Mouse (Mus musculus): Measurements from ENCODE around the gene Gm20425. TPM values are rescaled to one million over a fixed set of nuclear protein-coding genes. Genes with fewer than 3 reads are reported as not detected.

Gm20425 gene
- polyA plus RNA-seq, 1 experiment from 2014 or later, result 1.6 TPM

DNA sequence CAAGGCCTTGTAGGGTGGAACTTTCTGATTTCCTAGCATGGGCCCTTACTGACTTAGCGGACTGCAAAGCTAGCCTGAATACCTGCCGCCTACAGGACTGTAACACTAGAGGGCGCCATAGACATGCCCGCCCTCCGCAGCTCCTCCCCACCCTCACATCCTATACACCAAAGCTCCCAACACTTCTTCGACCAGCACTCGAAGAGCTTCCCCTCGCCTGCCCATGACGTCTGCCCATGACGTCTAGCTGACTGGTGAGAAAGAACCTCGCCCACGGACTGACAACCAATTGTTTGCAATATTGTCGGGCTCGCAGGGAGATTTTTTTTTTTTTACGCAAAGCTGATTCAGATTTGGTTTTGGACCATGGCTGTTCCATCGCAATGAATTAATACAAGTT is 22.3 kb downstream of the Gm20425 start:
- Histone ChIP-seq H3K4me3 (ENCODE audit: low read depth, low read length) (no peak overlapping the region), H3K27ac (ENCODE audit: low read depth, low read length) (no peak overlapping the region)

DNA sequence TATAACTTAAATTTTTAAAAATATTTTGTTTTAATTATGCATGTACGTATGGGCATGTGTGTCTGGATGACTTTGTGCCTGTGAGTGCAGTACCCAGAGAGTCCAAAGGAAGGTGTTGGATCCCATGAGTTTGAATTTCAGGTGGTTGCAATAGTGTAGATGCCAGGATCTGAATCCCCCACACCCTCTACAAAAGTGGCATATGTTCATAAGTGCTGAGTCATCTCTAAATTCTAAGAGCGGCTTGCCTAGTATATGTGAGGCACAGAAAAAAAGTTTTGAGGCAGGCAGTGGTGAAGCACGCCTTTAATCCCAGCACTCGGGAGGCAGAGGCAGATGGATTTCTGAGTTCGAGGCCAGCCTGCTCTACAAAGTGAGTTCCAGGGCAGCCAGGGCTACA is 24.3 kb downstream of the Gm20425 start:
- no peak overlapping the region for H3K4me3 ChIP-seq (ENCODE audit: low read depth, low read length)
- 90% methylated on average over 5 of the region's 5 CpGs for WGBS

More for the DNA sequence above, 22.3 kb downstream of the Gm20425 start:
- Histone ChIP-seq H3K9me3 (ENCODE audit: control insufficient read depth, low read length) (no peaks in the 10 kb centered on the region), H3K4me2 (replicated peaks; ENCODE audit: low read depth, low read length) (no peak overlapping the region; the same call in 1 of the 2 replicates), H3K9ac (ENCODE audit: low read depth, low read length) (no peak overlapping the region), H3K36me3 (ENCODE audit: control insufficient read depth, insufficient read depth, low read length) (no peaks in the 10 kb centered on the region), H3K27me3 (ENCODE audit: control insufficient read depth, insufficient read depth, low read length) (no peaks in the 10 kb centered on the region), H3K4me1 (replicated peaks; ENCODE audit: control insufficient read depth, insufficient read depth, low read length) (no peaks in the 10 kb centered on the region)
- ATAC-seq (ENCODE audit: low FRiP score) (peak; percentile 75), DNase-seq (ENCODE audit: low spot score) (peak; percentile 87)
- WGBS, result 9% methylated on average over 16 of the region's 16 CpGs

DNA sequence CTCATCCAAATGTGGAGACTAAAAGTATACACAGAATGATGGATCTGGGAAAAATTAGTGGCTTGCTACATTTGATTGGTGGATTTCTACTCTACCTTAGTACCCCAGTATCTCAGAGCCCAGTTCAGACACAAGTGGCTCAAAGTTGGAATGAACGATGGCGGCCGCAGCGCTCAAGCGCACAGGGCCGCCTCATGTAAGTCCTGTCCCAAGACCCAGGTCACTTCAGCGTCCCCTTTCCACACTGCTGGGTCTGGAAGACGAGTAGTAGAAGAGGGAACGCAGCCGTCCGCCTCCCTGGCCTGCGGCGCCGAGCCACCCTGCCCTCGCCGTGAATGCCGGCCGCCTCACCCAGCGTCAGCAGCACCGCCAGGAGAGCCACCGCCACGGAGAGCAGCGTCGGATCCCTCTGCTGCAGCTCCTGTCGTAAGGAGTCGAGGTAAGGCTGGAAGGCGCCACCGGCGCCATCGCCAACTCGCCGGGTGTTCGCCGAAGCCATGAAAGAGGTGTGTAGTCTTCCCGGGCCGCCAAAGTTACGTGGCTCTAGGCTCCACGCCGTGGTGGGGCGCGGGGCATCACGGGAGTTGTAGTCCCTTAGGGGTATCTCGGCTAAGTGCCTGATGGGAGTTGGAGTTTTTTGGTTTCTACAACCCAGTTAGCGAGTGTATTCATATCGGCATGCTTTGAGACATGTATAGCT is 28.4 kb downstream of the Gm20425 start, which contains the start of gene Srprb:
Gene Srprb (minus strand): TSS at position 577 of the 700 bp plus-strand sequence.
- H3K4me1 ChIP-seq (replicated peaks; ENCODE audit: control insufficient read depth, insufficient read depth, low read length), result no peaks in the 10 kb centered on the region
- H3K27me3 ChIP-seq (ENCODE audit: control insufficient read depth, insufficient read depth, low read length), result no peaks in the 10 kb centered on the region
- H3K9me3 ChIP-seq (ENCODE audit: control insufficient read depth, low read length), result no peaks in the 10 kb centered on the region
- H3K36me3 ChIP-seq (ENCODE audit: control insufficient read depth, insufficient read depth, low read length), result no peaks in the 10 kb centered on the region
- DNase-seq (ENCODE audit: low spot score) (peak; percentile 96), ATAC-seq (ENCODE audit: low FRiP score) (peak; percentile 97)
- H3K4me3 ChIP-seq (ENCODE audit: low read depth, low read length), result peak within 1 kb of the TSS; percentile 71
- WGBS, result under 1% methylated on average over 45 of the region's 45 CpGs
- H3K9ac ChIP-seq (ENCODE audit: low read depth, low read length), result peak within 1 kb of the TSS; percentile 83
- peak within 1 kb of the TSS; percentile 55 for H3K4me2 ChIP-seq (replicated peaks; ENCODE audit: low read depth, low read length)
- H3K27ac ChIP-seq (ENCODE audit: low read depth, low read length), result peak within 1 kb of the TSS; percentile 65; the same call in 1 of the 2 replicates

More for the DNA sequence above, 24.3 kb downstream of the Gm20425 start:
- Histone ChIP-seq H3K4me1 (replicated peaks; ENCODE audit: control insufficient read depth, insufficient read depth, low read length) (no peaks in the 10 kb centered on the region), H3K9ac (ENCODE audit: low read depth, low read length) (no peak overlapping the region), H3K27ac (ENCODE audit: low read depth, low read length) (no peak overlapping the region), H3K9me3 (ENCODE audit: control insufficient read depth, low read length) (no peaks in the 10 kb centered on the region), H3K27me3 (ENCODE audit: control insufficient read depth, insufficient read depth, low read length) (no peaks in the 10 kb centered on the region), H3K4me2 (replicated peaks; ENCODE audit: low read depth, low read length) (no peak overlapping the region), H3K36me3 (ENCODE audit: control insufficient read depth, insufficient read depth, low read length) (no peaks in the 10 kb centered on the region)
- ATAC-seq (ENCODE audit: low FRiP score) (no peak), DNase-seq (ENCODE audit: low spot score) (no peak)

DNA sequence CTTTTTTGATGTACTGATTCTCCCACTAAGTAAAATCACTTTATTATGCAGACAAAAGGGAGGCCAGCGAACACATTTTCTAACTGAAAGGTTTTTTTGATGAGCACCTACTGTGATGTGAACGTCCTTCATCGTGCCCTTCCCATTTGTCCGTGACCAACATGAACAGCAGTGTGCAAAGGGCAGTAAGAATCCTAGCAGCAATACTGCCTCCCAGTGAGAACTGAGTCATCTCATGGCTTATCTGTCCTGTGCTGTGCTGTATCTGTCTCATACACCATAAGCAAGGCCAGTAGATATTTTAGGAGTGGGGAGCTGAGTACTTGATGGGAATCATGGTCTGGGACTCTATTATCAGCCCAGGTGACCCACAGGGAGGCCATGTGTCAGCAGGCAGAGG is 41.7 kb downstream of the Gm20425 start:
- DNase-seq (ENCODE audit: low spot score) (no peak), ATAC-seq (ENCODE audit: low FRiP score) (no peak)
- H3K4me3 ChIP-seq (ENCODE audit: low read depth, low read length), result no peak overlapping the region
- no peaks in the 10 kb centered on the region for H3K9me3 ChIP-seq (ENCODE audit: control insufficient read depth, low read length)
- no peaks in the 10 kb centered on the region for H3K4me1 ChIP-seq (replicated peaks; ENCODE audit: control insufficient read depth, insufficient read depth, low read length)
- no peak overlapping the region for H3K9ac ChIP-seq (ENCODE audit: low read depth, low read length)
- H3K4me2 ChIP-seq (replicated peaks; ENCODE audit: low read depth, low read length), result no peak overlapping the region
- WGBS, result 84% methylated on average over 4 of the region's 4 CpGs
- 0 out of 2 replicates have a peak, but pooled peaks cover 2% of the 10 kb centered on the region for H3K36me3 ChIP-seq (ENCODE audit: control insufficient read depth, insufficient read depth, low read length)
- no peaks in the 10 kb centered on the region for H3K27me3 ChIP-seq (ENCODE audit: control insufficient read depth, insufficient read depth, low read length)
- no peak overlapping the region for H3K27ac ChIP-seq (ENCODE audit: low read depth, low read length)

DNA sequence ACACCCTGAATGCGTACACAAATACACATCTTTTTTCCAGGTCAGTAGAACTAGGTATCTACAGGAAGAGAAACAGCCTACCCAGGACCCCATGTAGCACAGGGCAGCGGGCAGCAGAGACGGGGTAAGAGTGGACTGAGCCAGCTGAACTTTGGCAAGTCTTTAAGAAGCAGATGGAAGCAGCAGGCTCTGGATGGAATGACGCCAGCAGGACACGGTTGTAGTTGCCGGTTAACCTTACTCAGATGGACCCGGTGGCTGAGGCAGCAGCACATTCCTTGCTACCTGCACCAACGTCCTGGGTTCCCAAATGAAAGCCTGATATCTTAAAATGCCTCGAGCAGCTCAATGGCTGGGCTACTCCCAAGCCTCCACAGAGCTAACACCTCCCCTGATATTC is 43.4 kb downstream of the Gm20425 start:
- 81% methylated on average over 9 of the region's 9 CpGs for WGBS
- ATAC-seq (ENCODE audit: low FRiP score) (no peak), DNase-seq (ENCODE audit: low spot score) (no peak)
- Histone ChIP-seq H3K4me3 (ENCODE audit: low read depth, low read length) (no peak overlapping the region), H3K9me3 (ENCODE audit: control insufficient read depth, low read length) (no peaks in the 10 kb centered on the region), H3K4me2 (replicated peaks; ENCODE audit: low read depth, low read length) (no peak overlapping the region), H3K27me3 (ENCODE audit: control insufficient read depth, insufficient read depth, low read length) (no peaks in the 10 kb centered on the region), H3K4me1 (replicated peaks; ENCODE audit: control insufficient read depth, insufficient read depth, low read length) (no peaks in the 10 kb centered on the region), H3K36me3 (ENCODE audit: control insufficient read depth, insufficient read depth, low read length) (0 out of 2 replicates have a peak, but pooled peaks cover 2% of the 10 kb centered on the region), H3K27ac (ENCODE audit: low read depth, low read length) (no peak overlapping the region), H3K9ac (ENCODE audit: low read depth, low read length) (no peak overlapping the region)

DNA sequence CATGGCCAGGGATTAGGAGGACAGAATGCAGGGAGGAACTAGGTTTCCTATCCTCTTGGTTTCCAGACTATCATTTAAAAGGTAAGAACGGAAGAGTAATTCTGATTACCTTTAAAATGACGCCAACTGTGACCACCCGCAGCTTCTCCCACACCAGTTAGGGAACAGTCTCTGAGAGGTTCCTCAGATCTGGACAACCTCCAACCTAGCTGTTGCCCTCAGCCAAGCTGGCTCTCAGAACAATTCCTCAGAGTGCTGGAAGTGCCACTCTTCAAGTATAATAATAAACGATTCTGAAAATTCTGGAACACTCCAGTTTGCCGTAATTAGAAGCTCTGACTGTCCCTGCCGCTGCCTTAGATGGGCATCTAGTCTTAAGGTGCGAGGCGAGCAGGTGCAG is 44.2 kb downstream of the Gm20425 start:
- ATAC-seq (ENCODE audit: low FRiP score) (no peak), DNase-seq (ENCODE audit: low spot score) (no peak)
- no peak overlapping the region for H3K27ac ChIP-seq (ENCODE audit: low read depth, low read length)
- 0 out of 2 replicates have a peak, but pooled peaks cover 2% of the 10 kb centered on the region for H3K36me3 ChIP-seq (ENCODE audit: control insufficient read depth, insufficient read depth, low read length)
- H3K4me3 ChIP-seq (ENCODE audit: low read depth, low read length), result no peak overlapping the region
- no peaks in the 10 kb centered on the region for H3K9me3 ChIP-seq (ENCODE audit: control insufficient read depth, low read length)
- no peaks in the 10 kb centered on the region for H3K27me3 ChIP-seq (ENCODE audit: control insufficient read depth, insufficient read depth, low read length)
- no peaks in the 10 kb centered on the region for H3K4me1 ChIP-seq (replicated peaks; ENCODE audit: control insufficient read depth, insufficient read depth, low read length)
- no peak overlapping the region for H3K9ac ChIP-seq (ENCODE audit: low read depth, low read length)
- WGBS, result 95% methylated on average over 8 of the region's 8 CpGs
- H3K4me2 ChIP-seq (replicated peaks; ENCODE audit: low read depth, low read length), result no peak overlapping the region

DNA sequence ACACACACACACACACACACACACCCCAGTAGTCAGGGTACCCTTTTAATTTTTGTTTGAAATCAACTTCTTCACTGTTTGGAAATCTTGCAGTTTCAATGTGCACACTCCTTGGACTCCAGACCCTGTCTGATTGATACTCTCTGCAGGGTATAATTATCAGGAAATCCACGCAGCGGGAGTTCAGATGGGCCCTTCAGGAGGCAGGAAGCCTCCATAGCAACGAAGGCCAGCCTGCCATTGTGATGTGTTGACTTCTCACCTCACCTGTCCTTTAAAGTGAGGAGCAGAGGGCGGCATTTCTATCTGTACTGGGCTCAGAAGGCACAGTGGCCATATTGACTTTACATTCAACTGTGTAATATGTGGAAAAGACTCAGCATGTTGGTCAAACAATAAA is 45.3 kb downstream of the Gm20425 start:
- Histone ChIP-seq H3K36me3 (ENCODE audit: control insufficient read depth, insufficient read depth, low read length) (no peaks in the 10 kb centered on the region), H3K27me3 (ENCODE audit: control insufficient read depth, insufficient read depth, low read length) (no peaks in the 10 kb centered on the region), H3K27ac (ENCODE audit: low read depth, low read length) (no peak overlapping the region), H3K4me2 (replicated peaks; ENCODE audit: low read depth, low read length) (no peak overlapping the region), H3K4me1 (replicated peaks; ENCODE audit: control insufficient read depth, insufficient read depth, low read length) (no peaks in the 10 kb centered on the region), H3K9me3 (ENCODE audit: control insufficient read depth, low read length) (no peaks in the 10 kb centered on the region), H3K9ac (ENCODE audit: low read depth, low read length) (no peak overlapping the region), H3K4me3 (ENCODE audit: low read depth, low read length) (no peak overlapping the region)
- 61% methylated on average over 4 of the region's 4 CpGs for WGBS
- DNase-seq (ENCODE audit: low spot score), result no peak
- ATAC-seq (ENCODE audit: low FRiP score), result no peak

DNA sequence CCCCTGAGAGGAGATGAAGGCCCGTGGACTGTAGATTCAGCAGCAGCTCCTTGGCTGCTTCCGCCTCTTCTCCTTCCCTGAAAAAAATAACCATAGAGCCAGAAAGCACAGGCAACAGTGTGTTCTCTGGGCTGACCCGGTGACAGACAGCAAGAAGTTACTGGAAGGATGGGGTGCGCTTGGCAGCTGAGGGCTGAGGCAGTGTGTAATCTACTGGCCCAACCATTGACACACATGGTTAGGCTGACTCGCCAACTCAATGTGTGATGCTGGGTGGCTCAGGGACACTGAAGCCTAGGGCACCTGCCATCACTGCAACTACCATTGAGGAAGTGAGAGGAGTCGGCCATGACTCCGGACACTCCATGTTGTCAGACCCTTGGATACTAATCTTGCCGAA is 48.2 kb downstream of the Gm20425 start:
- no peak for ATAC-seq (ENCODE audit: low FRiP score)
- Histone ChIP-seq H3K27me3 (ENCODE audit: control insufficient read depth, insufficient read depth, low read length) (no peaks in the 10 kb centered on the region), H3K36me3 (ENCODE audit: control insufficient read depth, insufficient read depth, low read length) (no peaks in the 10 kb centered on the region), H3K4me3 (ENCODE audit: low read depth, low read length) (no peak overlapping the region), H3K9ac (ENCODE audit: low read depth, low read length) (no peak overlapping the region), H3K4me1 (replicated peaks; ENCODE audit: control insufficient read depth, insufficient read depth, low read length) (no peaks in the 10 kb centered on the region), H3K4me2 (replicated peaks; ENCODE audit: low read depth, low read length) (no peak overlapping the region), H3K9me3 (ENCODE audit: control insufficient read depth, low read length) (no peaks in the 10 kb centered on the region), H3K27ac (ENCODE audit: low read depth, low read length) (no peak overlapping the region)
- 90% methylated on average over 8 of the region's 8 CpGs for WGBS
- DNase-seq (ENCODE audit: low spot score), result no peak
